Mouse (Mus musculus): ENCODE results near the gene 4930558K02Rik.

The 4930558K02Rik gene

DNA sequence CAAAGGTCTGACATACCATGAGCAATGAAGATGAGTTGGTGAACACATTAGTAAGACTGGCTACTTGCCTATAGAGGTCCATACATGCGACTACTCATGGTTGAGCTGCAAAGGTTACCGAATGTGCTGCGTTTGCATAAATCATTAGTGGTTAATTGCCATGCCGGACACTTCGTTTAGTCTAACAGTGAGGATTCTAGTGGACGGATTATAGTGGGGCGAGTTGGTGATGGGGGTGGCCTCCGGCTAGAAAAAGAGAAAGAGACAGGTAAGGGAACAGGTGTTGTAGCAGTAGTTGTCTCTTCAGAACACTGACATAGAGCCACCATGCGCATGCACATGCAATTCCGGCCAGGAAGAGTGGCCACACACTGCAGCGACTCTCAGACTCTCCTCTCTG is 12.4 kb upstream of the 4930558K02Rik start:
- DNase-seq: no peak

DNA sequence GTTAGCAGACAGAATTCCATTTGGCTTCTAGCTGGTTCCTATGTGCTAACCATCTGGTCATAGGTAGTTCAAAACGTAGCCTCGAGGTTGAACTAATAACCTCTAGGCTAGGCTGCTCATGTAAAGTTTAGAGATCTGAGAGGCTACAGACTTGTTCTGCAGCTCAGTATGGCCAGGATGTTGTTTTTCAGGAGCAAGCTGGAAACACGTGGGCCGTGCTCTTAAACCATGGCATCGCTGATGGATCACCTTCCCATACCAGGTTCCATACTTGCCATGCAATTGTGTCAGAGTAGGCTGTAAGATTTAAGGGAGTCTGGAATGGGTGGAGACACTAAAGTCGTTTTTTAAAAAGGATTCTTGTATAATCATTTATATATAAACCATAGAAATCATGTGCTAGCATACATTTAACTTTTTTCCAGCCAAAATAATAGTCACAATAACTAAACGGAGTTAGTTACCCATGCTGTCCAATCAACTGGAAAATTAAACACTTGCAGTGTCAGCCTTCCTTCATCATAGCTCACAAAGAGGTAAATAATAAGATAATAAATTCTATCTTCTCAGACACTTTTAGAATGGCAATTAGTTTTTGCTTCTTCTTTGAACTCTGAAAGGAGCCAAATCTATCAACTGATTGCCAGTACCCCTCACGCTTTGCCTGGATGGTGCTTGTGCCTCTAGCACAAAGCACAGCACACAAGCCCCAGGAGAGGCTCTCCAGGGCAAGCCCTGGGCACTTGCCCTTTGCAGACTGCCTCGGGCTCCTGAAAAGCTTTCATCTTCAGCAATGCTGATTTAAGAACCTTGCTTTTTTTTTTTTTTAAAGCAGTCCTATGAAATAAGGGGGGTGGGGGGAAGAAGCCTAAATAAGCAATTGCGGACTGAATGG is 11.5 kb upstream of the 4930558K02Rik start:
- DNase-seq: no peak

DNA sequence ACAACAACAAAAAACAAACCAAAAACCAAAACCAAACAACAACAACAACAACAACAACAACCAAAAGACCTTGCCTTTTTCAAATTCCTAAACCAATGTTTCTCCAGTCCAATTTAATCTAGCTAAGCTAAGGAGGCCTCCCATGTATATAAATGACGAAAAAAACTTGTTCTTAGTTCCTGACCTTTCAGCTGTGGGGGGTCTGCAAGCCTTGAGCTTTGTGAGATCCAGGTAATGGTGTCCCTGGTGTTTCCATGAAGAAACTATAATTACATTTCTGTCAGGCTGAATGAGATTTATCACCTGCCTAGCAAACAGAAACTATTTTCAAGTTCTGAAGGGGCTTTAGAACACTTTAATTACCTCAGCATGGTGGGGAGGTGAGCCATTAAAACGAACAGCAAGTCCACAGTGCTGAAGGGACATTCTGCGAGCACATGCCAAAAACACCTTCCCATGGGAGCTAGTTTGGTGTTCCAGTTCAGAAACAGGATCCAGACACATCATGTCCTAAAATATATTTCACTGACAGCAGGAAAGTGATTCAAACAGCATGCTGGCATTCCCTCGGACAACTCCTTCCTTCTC is 4.6 kb upstream of the 4930558K02Rik start:
- no peak for DNase-seq

GRCm38 (mm10) chr1:161983451-161983850 is 4.0 kb upstream of the 4930558K02Rik start:
- no peak for DNase-seq

GRCm38 (mm10) chr1:161980626-161981298 is 1.3 kb upstream of the 4930558K02Rik start:
- DNase-seq: no peak

- DNase-seq: no peak
These were observed 610 bp upstream of the 4930558K02Rik start for GRCm38 (mm10) chr1:161980046-161980445.

GRCm38 (mm10) chr1:161978173-161978700 is 1.2 kb downstream of the 4930558K02Rik start:
- DNase-seq: no peak

- DNase-seq: no peak
These were observed 2.1 kb downstream of the 4930558K02Rik start for GRCm38 (mm10) chr1:161977331-161977730.

DNA sequence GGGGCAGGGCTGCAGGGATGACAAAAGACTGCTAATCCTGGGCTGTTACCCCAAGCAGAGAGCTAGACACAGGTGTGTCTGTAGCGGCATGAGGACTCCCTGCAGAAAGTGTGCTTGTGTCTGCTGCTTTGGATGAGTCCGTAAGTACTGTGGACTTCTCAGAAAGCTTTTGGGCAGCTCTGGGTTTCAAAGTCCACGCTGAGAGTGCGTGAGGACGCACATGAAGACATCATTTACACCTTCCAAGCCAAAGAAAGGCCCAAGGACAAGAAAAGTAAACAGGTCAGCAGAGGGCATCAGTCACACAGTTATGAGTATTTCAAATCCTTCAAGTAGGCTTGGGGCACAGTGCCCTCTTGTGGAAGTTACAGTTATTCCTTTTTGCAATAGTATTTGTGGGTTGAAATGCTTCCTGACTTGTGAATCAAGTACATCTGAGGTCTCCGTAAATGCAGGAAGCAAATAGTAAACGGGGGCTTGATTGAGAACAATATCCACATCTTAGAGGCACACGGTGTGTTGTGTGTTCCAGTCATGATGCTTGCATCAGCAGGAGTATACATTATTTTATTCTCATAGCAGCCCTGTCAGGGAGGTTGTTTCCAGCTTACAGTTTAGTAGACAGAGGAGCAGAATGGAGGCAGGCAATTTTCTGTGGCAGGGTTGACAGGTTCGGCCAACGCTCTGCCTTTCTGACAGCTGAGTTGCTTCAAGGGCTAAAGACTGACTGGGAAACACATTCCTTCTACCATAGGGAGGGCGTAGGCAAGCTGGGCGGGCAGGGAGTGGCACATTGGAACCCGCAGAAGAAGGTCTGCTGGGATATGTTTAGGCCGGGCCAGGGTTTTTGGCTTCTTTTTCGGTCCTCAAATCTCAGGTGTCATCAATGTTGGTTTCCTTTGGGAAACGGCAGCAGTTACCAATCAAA is 2.9 kb downstream of the 4930558K02Rik start:
- DNase-seq: peak in 1 of 2 experiments; percentile 85

DNA sequence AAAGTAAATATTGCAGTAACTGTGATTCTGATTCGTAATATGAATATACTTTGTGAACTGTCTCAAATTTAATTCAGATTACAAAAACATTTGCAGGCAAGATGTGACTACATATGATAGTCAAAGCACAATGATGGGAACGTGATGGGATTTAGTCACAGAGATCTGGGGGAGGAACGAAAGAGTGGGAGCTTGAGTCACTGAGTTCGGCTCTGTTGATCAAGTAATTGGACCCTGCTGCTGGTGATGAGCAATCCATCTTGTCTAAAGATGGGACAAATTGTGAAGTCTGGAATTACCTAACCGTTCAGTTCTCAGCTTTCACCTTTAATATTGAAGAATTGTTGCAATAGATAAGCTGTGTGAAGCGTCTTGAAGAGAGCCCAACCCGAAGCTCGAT is 7.2 kb downstream of the 4930558K02Rik start:
- no peak for DNase-seq

GRCm38 (mm10) chr1:161970874-161971273 is 8.6 kb downstream of the 4930558K02Rik start:
- no peak for DNase-seq

DNA sequence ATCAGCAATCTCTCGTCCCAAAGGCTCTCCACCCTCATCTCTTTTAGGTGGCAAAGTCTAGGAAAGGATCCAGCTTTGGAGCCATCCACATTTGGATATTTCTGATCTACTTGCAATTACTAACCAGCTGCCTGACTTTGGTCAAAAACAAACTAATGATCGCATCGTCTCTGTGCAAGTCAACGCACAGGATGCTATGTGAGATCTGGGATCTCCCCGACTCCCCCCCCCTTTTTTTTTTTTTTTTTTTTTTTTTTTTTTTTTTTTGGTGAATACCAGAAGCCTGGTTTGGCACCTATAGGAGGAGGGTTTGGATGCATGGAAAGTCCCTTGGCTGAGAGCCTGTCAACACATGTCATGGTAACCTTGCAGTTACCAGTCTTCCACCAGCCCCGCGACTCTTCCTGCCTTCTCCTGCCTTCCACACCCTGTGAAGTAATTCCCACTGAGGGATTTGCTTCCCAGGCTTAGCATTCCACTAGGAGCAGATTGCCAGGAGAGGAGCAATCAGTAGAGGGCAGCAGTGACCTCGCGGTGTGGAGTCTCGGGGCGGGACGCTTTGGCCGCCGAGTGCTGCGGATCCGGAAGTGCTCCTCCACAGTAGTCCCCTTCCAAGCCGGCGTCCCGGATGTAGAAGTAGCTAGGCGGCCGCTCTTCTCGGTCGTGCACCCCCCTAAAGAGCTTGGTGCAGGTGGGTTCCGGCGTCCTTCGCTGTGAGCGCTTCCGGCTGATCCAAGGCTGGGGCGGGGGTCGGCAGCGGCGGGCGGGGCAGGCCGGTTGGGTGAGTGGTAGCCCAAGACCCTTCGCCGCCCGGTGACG is 10.6 kb downstream of the 4930558K02Rik start, which contains the start of gene Pigc:
Gene Pigc, plus strand, starts transcription at position 598 of the 819 bp plus-strand sequence.
- peak; percentile 96 to 97 for DNase-seq

DNA sequence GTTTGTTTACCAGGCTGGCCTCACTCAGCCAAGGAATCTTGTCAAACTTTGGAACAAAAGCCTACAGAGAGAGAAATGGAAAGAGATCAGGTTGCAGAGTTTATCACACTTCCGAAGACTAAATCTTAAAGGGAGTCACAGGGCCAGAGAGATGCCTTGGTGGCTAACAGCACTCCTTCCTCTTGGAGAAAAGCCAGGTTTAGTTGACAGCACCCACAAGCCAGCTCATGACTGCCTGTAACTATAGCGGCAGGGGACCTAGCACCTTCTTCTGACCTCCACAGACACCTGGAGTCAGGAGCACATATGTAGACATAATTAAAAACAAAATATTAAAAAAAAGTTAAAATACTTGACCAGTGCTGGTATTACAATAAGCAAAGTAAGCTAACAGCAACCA is 11.5 kb downstream of the 4930558K02Rik start:
- DNase-seq: no peak

DNA sequence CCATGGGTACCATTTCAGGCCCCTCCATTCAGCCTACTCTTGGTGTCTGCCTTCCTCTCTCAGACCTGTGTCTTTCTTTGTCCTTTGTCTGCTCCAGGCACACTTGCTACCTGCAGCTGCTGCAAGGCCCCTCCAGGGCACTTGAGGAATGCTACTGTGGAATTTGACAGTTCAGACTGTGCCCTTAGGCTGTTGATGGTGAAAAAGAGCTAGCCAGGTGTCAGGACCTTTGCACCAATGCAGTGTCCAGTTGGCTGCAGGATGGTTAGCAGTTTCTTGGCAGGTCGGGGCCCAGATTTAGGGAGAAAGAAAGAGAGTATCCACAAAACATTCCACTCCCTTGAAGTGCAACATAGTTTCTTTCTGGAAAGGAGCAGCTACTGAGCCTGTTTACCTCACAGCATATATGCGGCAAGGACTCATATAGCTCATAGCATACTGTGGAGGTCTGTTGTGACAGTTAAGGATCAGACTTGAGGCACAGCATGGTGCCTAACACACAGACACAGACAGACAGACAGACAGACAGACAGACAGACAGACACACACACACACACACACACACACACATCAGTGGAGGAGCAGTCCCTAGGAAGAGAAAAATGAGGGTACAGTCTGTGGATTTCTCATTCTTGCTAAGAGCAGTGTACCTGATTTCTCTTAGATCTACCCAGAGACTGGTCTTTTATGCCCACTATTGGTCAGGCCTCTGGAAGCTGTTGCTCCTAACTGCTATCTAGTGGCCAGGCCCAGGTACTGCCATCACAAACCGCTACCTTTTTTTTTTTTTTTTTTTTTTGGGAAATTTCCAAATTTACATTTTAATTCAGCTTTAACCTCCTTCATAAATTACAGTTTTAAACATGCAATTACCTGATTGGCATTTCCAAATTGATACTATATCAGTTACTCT is 16.7 kb downstream of the 4930558K02Rik start:
- no peak for DNase-seq

GRCm38 (mm10) chr1:161957964-161958950 is 21.2 kb downstream of the 4930558K02Rik start:
- DNase-seq: no peak

DNA sequence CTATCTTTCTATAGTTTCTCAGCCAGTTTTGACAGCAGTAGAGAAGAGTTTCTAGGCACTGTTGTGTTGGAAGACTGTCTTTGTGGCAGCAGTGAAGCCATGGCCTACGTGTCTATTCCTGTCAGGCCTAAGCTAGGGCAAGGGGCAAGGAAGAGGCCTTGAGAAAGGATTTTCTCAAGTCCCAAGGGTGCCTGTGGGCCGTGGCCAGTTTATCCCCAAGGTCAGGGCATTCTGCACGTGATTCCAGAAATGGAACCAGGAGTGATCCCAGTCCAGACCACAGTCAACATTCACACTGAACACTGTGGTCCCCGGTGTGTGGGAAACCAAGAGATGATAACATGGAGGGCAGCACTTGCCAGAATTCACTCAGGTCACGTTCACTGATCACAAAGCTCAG is 23.6 kb downstream of the 4930558K02Rik start:
- no peak for DNase-seq

DNA sequence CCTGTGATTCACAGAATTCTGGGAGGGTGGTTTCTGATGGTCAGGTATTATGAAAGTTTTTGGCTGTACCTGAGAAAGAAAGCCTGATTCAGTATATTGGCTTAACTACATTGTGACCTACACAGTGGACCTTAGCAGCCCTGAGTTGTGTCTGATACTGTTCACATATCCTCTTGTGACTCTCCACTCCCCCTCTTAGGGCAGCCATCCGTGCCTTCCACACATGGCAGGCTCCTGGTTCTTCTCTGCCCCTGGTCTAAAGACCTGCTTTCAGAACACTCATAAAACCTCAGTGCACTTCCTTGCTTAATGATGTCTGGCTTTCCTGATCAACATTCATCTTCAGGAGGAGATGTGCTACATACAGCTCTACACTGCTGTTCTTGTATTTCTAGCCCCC is 26.8 kb downstream of the 4930558K02Rik start:
- DNase-seq: no peak

GRCm38 (mm10) chr1:161951009-161951779 is 28.2 kb downstream of the 4930558K02Rik start:
- no peak for DNase-seq

Measured in lung, postnatal 4 days (tissue).